Mouse (Mus musculus) CH12.LX (cell line): ENCODE results near the gene Gm13090.

Experiments
- CTCF ChIP-seq, 2 experiments: IDR thresholded peaks in 1 of 2; conservative IDR thresholded peaks in 1 of 2; 2 replicates each; pipeline ENCODE4 v1.5.1; 2011 to 2012; ENCODE audit warnings: low read depth in 2 of 2, low read length in 2 of 2, improper control_type of control experiment in 1 of 2, inconsistent platforms in 1 of 2, mild to moderate bottlenecking in 1 of 2, moderate library complexity in 1 of 2
- EP300 ChIP-seq: IDR thresholded peaks from 2 replicates; pipeline ENCODE4 v1.6.1; 2011; ENCODE audit warnings: low read length, improper control_type of control experiment
- MAX ChIP-seq: IDR thresholded peaks from 2 replicates; pipeline ENCODE4 v1.6.1; 2011; ENCODE audit warnings: low read length, improper control_type of control experiment
- MYC ChIP-seq: IDR thresholded peaks from 2 replicates; pipeline ENCODE4 v1.6.1; 2011; ENCODE audit warnings: low read depth, mild to moderate bottlenecking, improper control_type of control experiment, low read length
- PAX5 ChIP-seq: IDR thresholded peaks from 2 replicates; pipeline ENCODE4 v1.6.1; 2012; ENCODE audit warnings: low read length, inconsistent platforms, mixed read lengths
- POLR2A ChIP-seq: IDR thresholded peaks from 2 replicates; pipeline ENCODE4 v1.6.1; 2011; ENCODE audit warnings: low read depth, mild to moderate bottlenecking, improper control_type of control experiment, low read length
- RAD21 ChIP-seq: IDR thresholded peaks from 2 replicates; pipeline ENCODE4 v1.6.1; 2011; ENCODE audit warnings: low read depth, mild to moderate bottlenecking, low read length, improper control_type of control experiment, moderate library complexity
- TBP ChIP-seq: conservative IDR thresholded peaks from 2 replicates; pipeline ENCODE4 v1.6.1; 2011; ENCODE audit warnings: low read depth, low read length, improper control_type of control experiment
- USF1 ChIP-seq: IDR thresholded peaks from 2 replicates; pipeline ENCODE4 v1.6.1; 2014; ENCODE audit warnings: low read depth, mild to moderate bottlenecking, inconsistent platforms, low read length, improper control_type of control experiment

GRCm38 (mm10) chr4:151081355-151081754 lies 8.0 kb upstream of the Gm13090 start:
- TF ChIP-seq EP300 (no peak), CTCF (conservative IDR thresholded peaks at IDR 0.05 in 1 of 2, IDR thresholded peaks at IDR 0.05 in 1 of 2; ENCODE audit: low read depth in 2 of 2, low read length in 2 of 2) (no peak), USF1 (no peak), POLR2A (no peak), MAX (no peak), RAD21 (no peak), PAX5 (no peak), MYC (no peak), TBP (no peak)
